Mouse (Mus musculus) liver, embryonic 14.5 days (tissue): ENCODE measurements around the gene Gm20662. TPM values are rescaled to one million over a fixed set of nuclear protein-coding genes. Genes with fewer than 3 reads are reported as not detected.
"Not testable (repeated sequence)": the region's sequence is repeated elsewhere in the genome, so short reads cannot be mapped to it uniquely, and the experiment has no call there.

Source experiments
- ATAC-seq: fragments of 200-750 bp; cut with Nextera tagmentation; 2 replicates; pipeline ENCODE4 v1.8.0; 2017; ENCODE audit warnings: moderate number of reproducible peaks, mild to moderate bottlenecking, moderate library complexity; ENCODE audit not compliant: insufficient read depth
- DNase-seq, 3 experiments: peaks; one replicate each; pipeline ENCODE4 v3.0.0-alpha.2; 2012 to 2013; ENCODE audit warnings: low read depth in 3 of 3, low spot score in 3 of 3
- H3K27ac ChIP-seq: fragments of 300-500 bp; sonication (generic); 2 replicates; pipeline ENCODE4 v1.5.1; 2014; ENCODE audit warnings: moderate library complexity, mild to moderate bottlenecking, control low read depth, inconsistent platforms
- H3K27me3 ChIP-seq: fragments of 300-500 bp; sonication (generic); 2 replicates; pipeline ENCODE4 v1.6.1; 2014; ENCODE audit warnings: mild to moderate bottlenecking, low read length, moderate library complexity; ENCODE audit not compliant: control insufficient read depth, insufficient read depth
- H3K36me3 ChIP-seq: fragments of 300-500 bp; sonication (generic); replicated peaks from 2 replicates; pipeline ENCODE4 v1.6.1; 2014; ENCODE audit warnings: low read depth; ENCODE audit not compliant: control insufficient read depth, insufficient read depth
- H3K4me1 ChIP-seq, 2 experiments: fragments of 200-500 bp in 1 of 2; fragments of 300-500 bp in 1 of 2; sonication (generic) in 1 of 2; replicated peaks; 2 replicates each; pipeline ENCODE4 v1.6.1; 2012 to 2014; ENCODE audit warnings: antibody characterized with exemption in 1 of 2, inconsistent platforms in 1 of 2, low read length in 1 of 2; ENCODE audit not compliant: control insufficient read depth in 2 of 2, insufficient read depth in 2 of 2
- H3K4me2 ChIP-seq: fragments of 300-500 bp; sonication (generic); 2 replicates; pipeline ENCODE4 v1.6.1; 2014; ENCODE audit warnings: low read depth, mild to moderate bottlenecking, control low read depth, moderate library complexity
- H3K4me3 ChIP-seq, 2 experiments: fragments of 200-500 bp in 1 of 2; fragments of 300-500 bp in 1 of 2; sonication (generic) in 1 of 2; 2 replicates each; pipeline ENCODE4 v1.5.1; 2012 to 2014; ENCODE audit warnings: low read depth in 2 of 2, low read length in 2 of 2, mild to moderate bottlenecking in 2 of 2, control low read depth in 1 of 2, inconsistent platforms in 1 of 2, moderate library complexity in 1 of 2; ENCODE audit not compliant: insufficient read depth in 1 of 2
- H3K9ac ChIP-seq: fragments of 300-500 bp; sonication (generic); replicated peaks from 2 replicates; pipeline ENCODE4 v1.6.1; 2014; ENCODE audit warnings: mild to moderate bottlenecking, control low read depth, moderate library complexity
- H3K9me3 ChIP-seq: fragments of 300-500 bp; sonication (generic); 2 replicates; pipeline ENCODE4 v1.6.1; 2016; ENCODE audit warnings: low read length, mixed read lengths; ENCODE audit not compliant: control insufficient read depth
- CTCF ChIP-seq: IDR thresholded peaks from 2 replicates; pipeline ENCODE4 v1.5.1; 2016; ENCODE audit warnings: antibody characterized with exemption, low read depth, control low read depth
- EP300 ChIP-seq: IDR thresholded peaks from 2 replicates; pipeline ENCODE4 v1.6.1; 2016; ENCODE audit warnings: antibody characterized with exemption, low read depth
- WGBS: fragments of 180-500 bp; shearing (Covaris S2); extraction: QIAGEN DNeasy Blood & Tissue Kit; methylation state at CpG from one replicate; pipeline ENCODE4 v1.1.7; 2014; ENCODE audit not compliant: insufficient replicate concordance; 5-methylcytosine and 5-hydroxymethylcytosine counted together
- polyA plus RNA-seq, 2 experiments: library from polyadenylated mRNA; depleted of rRNA in 1 of 2; stranded (reverse) in 1 of 2; unstranded in 1 of 2; fragments of >200 nt; fragmentation: Nextera tagmentation in 1 of 2; extraction: Ambion mirVana in 1 of 2; gene quantifications; 2 replicates each; pipeline versions ENCODE4 v1.2.1 to v1.2.3; 2012 to 2014

Gm20662 gene
- polyA plus RNA-seq, 2 experiments, result 0.95 TPM; not detected in 1

DNA sequence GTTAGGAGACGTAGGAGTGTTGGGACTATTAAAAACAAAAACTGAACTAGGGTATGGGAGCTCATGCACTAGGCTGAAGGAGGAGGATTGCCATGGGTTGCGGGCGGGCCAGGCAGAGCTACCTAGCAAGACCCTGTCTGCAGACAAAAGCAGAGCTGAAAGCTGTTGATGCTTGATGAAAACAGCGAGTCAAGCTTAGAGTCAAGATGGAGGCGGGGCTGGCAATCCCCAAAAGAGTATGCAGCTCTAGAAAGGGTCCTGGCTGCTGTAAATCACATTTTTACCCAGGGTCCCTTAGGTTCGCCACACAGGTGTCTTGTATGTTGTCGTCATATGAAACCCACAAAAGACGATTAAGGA lies 7.4 kb downstream of the Gm20662 start:
- DNase-seq, result no peak
- WGBS, result 28% methylated on average over 8 of the region's 8 CpGs
- TF ChIP-seq EP300, result no peak
- TF ChIP-seq CTCF, result no peak
- Histone ChIP-seq H3K9ac (peak overlapping the region; percentile 99), H3K4me3 (peak overlapping the region; percentile 92 to 95), H3K4me1 (peaks cover 21% of the 10 kb centered on the region in 2 experiments), H3K27ac (peak overlapping the region; percentile 89), H3K4me2 (peak overlapping the region; percentile 80), H3K9me3 (no peaks in the 10 kb centered on the region), H3K36me3 (peaks cover 8% of the 10 kb centered on the region), H3K27me3 (no peaks in the 10 kb centered on the region)
- no peak for ATAC-seq

DNA sequence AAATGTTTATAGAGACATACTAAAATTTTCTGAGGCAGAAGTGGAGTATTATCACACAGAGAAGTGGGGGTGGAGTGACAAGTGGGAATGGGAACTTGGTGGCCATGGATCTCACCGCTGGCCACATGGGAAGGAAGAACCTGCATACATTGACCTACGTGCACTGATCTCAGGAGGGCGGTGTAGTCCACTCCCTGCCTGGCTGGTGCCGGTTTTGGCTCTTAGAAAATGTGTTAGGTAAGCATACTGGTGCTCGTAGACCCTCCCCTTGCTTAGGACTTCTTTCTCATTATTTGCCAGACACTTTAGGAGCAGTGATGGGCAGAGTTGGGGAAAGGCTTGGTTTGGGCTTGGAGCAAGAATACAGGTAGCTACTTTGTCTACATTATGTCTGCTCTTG lies 11.9 kb downstream of the Gm20662 start:
- 85% methylated on average over 5 of the region's 5 CpGs for WGBS
- TF ChIP-seq CTCF (no peak), EP300 (no peak)
- ATAC-seq, result no peak
- Histone ChIP-seq H3K9me3 (no peaks in the 10 kb centered on the region), H3K27ac (no peak overlapping the region), H3K4me3 (no peak overlapping the region), H3K27me3 (no peaks in the 10 kb centered on the region), H3K36me3 (peaks cover 13% of the 10 kb centered on the region), H3K4me1 (peaks cover 16 to 21% of the 10 kb centered on the region in 2 experiments), H3K9ac (no peak overlapping the region), H3K4me2 (no peak overlapping the region)
- DNase-seq, result no peak

DNA sequence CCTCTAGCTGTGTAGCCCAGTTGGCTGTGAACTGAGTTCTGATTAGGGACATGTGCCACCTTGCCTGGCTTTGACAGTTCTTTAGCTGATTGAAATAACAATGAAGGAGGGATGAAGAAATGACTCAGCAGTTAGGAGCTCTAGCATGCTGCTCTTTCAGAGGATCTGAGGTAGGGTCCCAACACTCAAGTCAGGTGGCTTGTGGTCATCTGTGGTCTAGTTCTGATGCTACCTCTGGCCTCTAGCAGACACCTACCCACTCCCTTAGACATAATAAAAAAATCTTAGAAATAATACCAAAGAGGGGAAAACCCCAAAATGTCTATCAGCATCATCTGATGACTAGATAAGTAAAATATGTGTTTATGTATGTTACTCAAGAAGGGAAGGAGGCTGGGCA lies 14.2 kb downstream of the Gm20662 start:
- peaks cover 2 to 4% of the 10 kb centered on the region in 2 experiments; a peak in 3 of 4 replicates for H3K4me1 ChIP-seq
- H3K9me3 ChIP-seq, result no peaks in the 10 kb centered on the region
- no peak overlapping the region for H3K27ac ChIP-seq
- peaks cover 14% of the 10 kb centered on the region for H3K36me3 ChIP-seq
- TF ChIP-seq CTCF, result no peak
- TF ChIP-seq EP300, result no peak
- no peak overlapping the region for H3K9ac ChIP-seq
- no peak overlapping the region for H3K4me2 ChIP-seq
- DNase-seq (no peak), ATAC-seq (no peak)
- H3K27me3 ChIP-seq, result no peaks in the 10 kb centered on the region
- H3K4me3 ChIP-seq, result no peak overlapping the region

DNA sequence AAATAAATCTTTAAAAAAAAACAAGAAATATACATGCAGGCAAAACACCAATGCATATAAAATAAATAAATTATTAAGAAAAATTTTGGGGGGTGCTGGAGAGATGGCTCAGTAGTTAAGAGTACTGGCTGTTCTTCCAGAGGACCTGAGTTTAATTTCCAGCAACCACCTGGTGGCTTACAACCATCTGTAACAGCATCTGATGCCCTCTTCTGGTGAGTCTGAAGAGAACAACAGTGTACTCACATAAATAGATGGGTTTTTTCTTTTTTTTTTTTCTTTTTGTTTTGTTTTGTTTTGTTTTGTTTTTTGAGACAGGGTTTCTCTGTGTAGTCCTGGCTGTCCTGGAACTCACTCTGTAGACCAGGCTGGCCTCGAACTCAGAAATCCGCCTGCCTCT lies 17.4 kb downstream of the Gm20662 start:
- WGBS, result 93% methylated on average over 2 of the region's 2 CpGs
- not testable (repeated sequence) for ATAC-seq
- H3K36me3 ChIP-seq, result peaks cover 16% of the 10 kb centered on the region; the same call in 1 of the 2 replicates

DNA sequence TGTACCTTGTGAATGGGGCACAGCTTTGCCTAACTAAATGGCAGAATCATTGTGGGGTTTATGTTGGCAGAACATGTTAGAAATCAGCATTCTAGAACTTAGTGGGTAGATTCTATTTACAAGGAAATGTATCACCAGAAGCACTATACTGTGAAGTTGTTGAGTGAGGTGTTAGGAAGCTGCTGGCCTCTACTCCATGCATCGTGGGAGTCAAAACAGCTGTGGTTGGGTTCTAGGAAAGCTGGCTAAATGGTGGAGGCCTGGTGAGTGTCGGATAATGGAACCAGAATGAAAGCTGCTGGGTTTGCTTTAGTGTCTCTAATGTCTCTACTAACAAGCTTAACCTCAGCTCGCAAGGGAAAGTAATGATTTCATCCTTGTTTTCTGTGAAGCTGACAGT lies 21.0 kb downstream of the Gm20662 start:
- Histone ChIP-seq H3K36me3 (peaks cover 19% of the 10 kb centered on the region; the same call in 1 of the 2 replicates), H3K4me3 (no peak overlapping the region), H3K4me1 (no peaks in the 10 kb centered on the region), H3K9ac (no peak overlapping the region), H3K27ac (no peak overlapping the region), H3K27me3 (no peaks in the 10 kb centered on the region), H3K9me3 (no peaks in the 10 kb centered on the region), H3K4me2 (no peak overlapping the region)
- ATAC-seq (no peak), DNase-seq (no peak)
- WGBS, result 79% methylated on average over 3 of the region's 3 CpGs
- TF ChIP-seq EP300 (no peak), CTCF (no peak)

More for the DNA sequence above, 17.4 kb downstream of the Gm20662 start:
- H3K27ac ChIP-seq, H3K9ac ChIP-seq, H3K4me2 ChIP-seq, H3K4me1 ChIP-seq, H3K27me3 ChIP-seq, H3K4me3 ChIP-seq, DNase-seq, H3K9me3 ChIP-seq: not testable (repeated sequence)

DNA sequence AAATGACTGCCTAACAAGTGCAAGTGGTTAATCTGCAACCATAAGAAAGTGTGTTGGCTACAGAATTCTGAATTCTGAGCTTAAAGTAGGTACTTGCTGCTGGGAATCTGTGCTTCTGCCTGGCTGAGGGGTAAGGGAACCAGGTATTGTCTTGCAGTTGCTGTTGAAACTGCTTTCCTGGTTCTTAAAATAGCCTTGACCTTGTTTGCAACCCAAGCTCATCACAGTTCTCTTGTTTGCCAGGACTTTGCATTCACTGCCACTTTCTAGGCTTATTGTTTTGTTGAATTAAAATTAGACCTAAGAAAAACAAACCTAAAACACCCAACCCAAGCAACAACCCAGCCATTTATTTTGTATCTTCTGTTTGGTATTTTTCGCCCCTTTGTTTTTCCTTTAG lies 24.6 kb downstream of the Gm20662 start:
- ATAC-seq (no peak), DNase-seq (no peak)
- H3K4me2 ChIP-seq, result no peak overlapping the region
- H3K36me3 ChIP-seq, result peaks cover 27% of the 10 kb centered on the region
- H3K27ac ChIP-seq, result no peak overlapping the region
- H3K4me1 ChIP-seq, result no peaks in the 10 kb centered on the region
- H3K27me3 ChIP-seq, result no peaks in the 10 kb centered on the region
- 85% methylated on average over 1 of the region's 1 CpGs for WGBS
- no peaks in the 10 kb centered on the region for H3K9me3 ChIP-seq
- no peak for TF ChIP-seq EP300
- TF ChIP-seq CTCF, result no peak
- no peak overlapping the region for H3K9ac ChIP-seq
- H3K4me3 ChIP-seq, result no peak overlapping the region
